Comparison of ENCODE assay signal across 19 mouse cellular contexts in the genomic region with DNA sequence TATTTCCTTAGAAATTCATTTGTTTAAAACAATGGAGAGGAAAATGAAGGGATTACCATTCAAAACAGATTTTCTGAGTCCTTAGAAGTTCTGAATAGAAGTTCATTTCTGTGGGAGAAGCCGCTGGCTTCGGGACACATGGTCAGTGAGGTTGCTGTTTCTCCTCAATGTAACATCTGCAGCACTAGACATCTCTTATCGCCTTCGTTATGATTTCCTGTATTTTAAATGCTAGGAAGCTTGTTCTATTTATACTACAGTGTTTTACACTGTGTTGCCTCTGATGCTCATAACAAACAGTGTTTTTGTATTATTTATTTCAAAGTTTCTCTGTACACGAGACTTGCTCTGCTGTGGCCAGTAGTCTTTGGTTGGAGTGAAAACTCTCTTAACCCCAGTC.
A peak's percentile ranks its signal among the peaks of the same experiment; 100 is the strongest.
DNase-seq lines count a peak whose midpoint lies in the region; ATAC-seq and TF ChIP-seq lines count a peak whose summit lies in the region.
"Had no signal": no experiment of that assay in that cellular context is flagged by ENCODE, and none has a peak within 500 bp of the region (broad histone marks: within the 10 kb centered on the region; RNA-seq: fewer than 3 reads in every experiment).

No protein-coding gene starts in this region.

- no peaks in the 10 kb centered on the region for H3K36me3 ChIP-seq in heart, postnatal 0 days (replicated peaks; ENCODE audit: control insufficient read depth, insufficient read depth, low read length)
- no peaks in the 10 kb centered on the region for H3K36me3 ChIP-seq in lung, embryonic 15.5 days
- no peaks in the 10 kb centered on the region for H3K36me3 ChIP-seq in hindbrain, embryonic 11.5 days (ENCODE audit: control insufficient read depth, insufficient read depth, low read length)
- H3K36me3 ChIP-seq: embryonic facial prominence, embryonic 12.5 days; forebrain, embryonic 15.5 days; G1E; hindbrain, embryonic 13.5 days had no signal

- ATAC-seq in heart, postnatal 0 days (ENCODE audit: insufficient read depth, low read depth), result no peak
- no peak for ATAC-seq in lung, embryonic 15.5 days (ENCODE audit: borderline replicate concordance, extremely low read depth, low FRiP score, low TSS enrichment)
- ATAC-seq in common myeloid progenitor, adult 5-6 weeks (replicated peaks; ENCODE audit: low read depth, poor library complexity, severe bottlenecking), result peak; percentile 76
- peak; percentile 64; the same call in 1 of the 2 replicates for ATAC-seq in megakaryocyte progenitor cell, adult 5-6 weeks (replicated peaks; ENCODE audit: poor library complexity)
- ATAC-seq in hindbrain, embryonic 11.5 days (ENCODE audit: low FRiP score), result no peak
- ATAC-seq: CD4-positive, CD25-positive, alpha-beta regulatory T cell, adult 4 months; forebrain, embryonic 15.5 days; hindbrain, postnatal 0 days had no signal

- H3K27me3 ChIP-seq in heart, postnatal 0 days (ENCODE audit: control insufficient read depth, insufficient read depth, low read length), result no peaks in the 10 kb centered on the region
- no peaks in the 10 kb centered on the region for H3K27me3 ChIP-seq in lung, embryonic 15.5 days
- H3K27me3 ChIP-seq in hindbrain, embryonic 11.5 days (ENCODE audit: control insufficient read depth, insufficient read depth, low read length), result no peaks in the 10 kb centered on the region
- H3K27me3 ChIP-seq: embryonic facial prominence, embryonic 12.5 days; forebrain, embryonic 15.5 days; hindbrain, embryonic 13.5 days had no signal

- DNase-seq in heart, postnatal 0 days (ENCODE audit: low spot score), result no peak
- no peak for DNase-seq in heart, adult 11 months
- no peak for DNase-seq in lung, postnatal 10 days
- DNase-seq in hindbrain, embryonic 11.5 days (ENCODE audit: low spot score), result no peak
- DNase-seq: adrenal gland, postnatal 10 days; B cell, adult 2 months; cerebellum, adult 11 months; cerebellum, adult 8-10 months; cerebellum, postnatal 14 days; gastrocnemius, postnatal 36 days had no signal

- no peak overlapping the region for H3K9ac ChIP-seq in heart, postnatal 0 days (replicated peaks; ENCODE audit: low read depth, low read length)
- H3K9ac ChIP-seq in lung, embryonic 15.5 days, result no peak overlapping the region
- H3K9ac ChIP-seq in hindbrain, embryonic 11.5 days (ENCODE audit: low read depth, low read length), result no peak overlapping the region
- H3K9ac ChIP-seq: embryonic facial prominence, embryonic 12.5 days; forebrain, embryonic 15.5 days; hindbrain, embryonic 13.5 days had no signal

- TF ChIP-seq EP300 in heart, postnatal 0 days (IDR thresholded peaks at IDR 0.05; ENCODE audit: low read depth), result 0 out of 2 replicates have a peak, but pooled peaks have one; percentile 57

- 45% methylated on average over 5 of the region's 5 CpGs for WGBS in heart, postnatal 0 days
- 61% methylated on average over 5 of the region's 5 CpGs for WGBS in lung, embryonic 15.5 days
- WGBS in hindbrain, embryonic 11.5 days, result 74% methylated on average over 5 of the region's 5 CpGs

- TF ChIP-seq CTCF in heart, postnatal 0 days (IDR thresholded peaks at IDR 0.05; ENCODE audit: low read depth), result no peak

- no peaks in the 10 kb centered on the region for H3K9me3 ChIP-seq in heart, postnatal 0 days (replicated peaks; ENCODE audit: control insufficient read depth, low read length)
- H3K9me3 ChIP-seq in lung, embryonic 15.5 days, result no peaks in the 10 kb centered on the region
- H3K9me3 ChIP-seq in hindbrain, embryonic 11.5 days (ENCODE audit: control insufficient read depth, low read length), result no peaks in the 10 kb centered on the region
- H3K9me3 ChIP-seq: embryonic facial prominence, embryonic 12.5 days; forebrain, embryonic 15.5 days; G1E; hindbrain, embryonic 13.5 days had no signal

- H3K27ac ChIP-seq in heart, postnatal 0 days (ENCODE audit: low read depth), result peak overlapping the region; percentile 11; the same call in 1 of the 2 replicates
- peak overlapping the region; percentile 15; the same call in 1 of the 2 replicates for H3K27ac ChIP-seq in lung, embryonic 15.5 days
- no peak overlapping the region for H3K27ac ChIP-seq in hindbrain, embryonic 11.5 days (ENCODE audit: low read depth, low read length)
- H3K27ac ChIP-seq: embryonic facial prominence, embryonic 12.5 days; forebrain, embryonic 15.5 days; hindbrain, embryonic 13.5 days; hindbrain, postnatal 0 days had no signal

- no peak overlapping the region for H3K4me3 ChIP-seq in heart, postnatal 0 days (ENCODE audit: low read depth, low read length)
- no peak overlapping the region for H3K4me3 ChIP-seq in lung, embryonic 15.5 days
- no peak overlapping the region for H3K4me3 ChIP-seq in hindbrain, embryonic 11.5 days (ENCODE audit: low read depth, low read length)
- H3K4me3 ChIP-seq: embryonic facial prominence, embryonic 12.5 days; forebrain, embryonic 15.5 days; hindbrain, embryonic 13.5 days had no signal

- H3K4me2 ChIP-seq in heart, postnatal 0 days (ENCODE audit: low read depth, low read length), result no peak overlapping the region
- no peak overlapping the region for H3K4me2 ChIP-seq in lung, embryonic 15.5 days
- no peak overlapping the region for H3K4me2 ChIP-seq in hindbrain, embryonic 11.5 days (replicated peaks; ENCODE audit: low read depth, low read length)
- H3K4me2 ChIP-seq: embryonic facial prominence, embryonic 12.5 days; forebrain, embryonic 15.5 days; hindbrain, embryonic 13.5 days had no signal

- peaks cover 4% of the 10 kb centered on the region; the same call in 1 of the 2 replicates for H3K4me1 ChIP-seq in heart, postnatal 0 days (ENCODE audit: control insufficient read depth, insufficient read depth)
- H3K4me1 ChIP-seq in lung, embryonic 15.5 days, result peaks cover 4% of the 10 kb centered on the region
- H3K4me1 ChIP-seq in hindbrain, embryonic 11.5 days (replicated peaks; ENCODE audit: control insufficient read depth, insufficient read depth, low read length), result no peaks in the 10 kb centered on the region

Comparison
In these comparisons a context has a peak if more than half of its experiments do, and no peak if none do; other contexts are left out.
1. ATAC-seq: peak in common myeloid progenitor, adult 5-6 weeks (single experiment) and megakaryocyte progenitor cell, adult 5-6 weeks (single experiment); none in heart, postnatal 0 days (single experiment), lung, embryonic 15.5 days (single experiment) and hindbrain, embryonic 11.5 days (single experiment).